Mouse (Mus musculus) retina, postnatal 1 day (tissue): Measurements from ENCODE around the gene Il11.
"Not testable (repeated sequence)": the region's sequence is repeated elsewhere in the genome, so short reads cannot be mapped to it uniquely, and the experiment has no call there.

ENCODE experiments used
- DNase-seq: peaks from one replicate; pipeline ENCODE4 v3.0.0-alpha.2; 2012

Il11 gene

GRCm38 (mm10) chr7:4782759-4783158 lies at the start of gene Il11, which contains the start of gene Tmem190:
Gene Il11, minus strand, starts transcription at chr7:4782859.
Gene Tmem190, plus strand, starts transcription at chr7:4782937.
- DNase-seq = no peak

DNA sequence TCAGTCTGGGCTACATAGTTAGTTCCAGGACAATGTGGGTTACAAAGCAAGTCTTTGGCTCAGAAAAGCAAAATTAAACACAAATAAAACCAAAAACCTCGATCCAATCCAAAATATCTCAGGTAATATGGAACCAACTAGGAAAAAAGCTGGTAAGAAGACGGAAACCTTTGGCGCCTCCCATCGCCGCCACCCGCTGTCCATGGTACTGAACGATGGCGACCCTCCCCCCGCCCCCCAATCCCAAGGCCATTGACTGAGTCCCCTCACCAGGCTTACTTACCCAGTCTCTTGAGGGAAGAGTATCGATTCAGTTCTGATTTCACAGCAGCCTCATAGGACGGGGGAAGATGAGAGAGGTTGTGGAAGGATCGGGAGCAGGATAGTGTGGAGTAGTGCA lies 47.8 kb upstream of the Il11 start:
- peak; percentile 8 for DNase-seq

- no peak for DNase-seq
Measured at GRCm38 (mm10) chr7:4825365-4825764, 42.7 kb upstream of the Il11 start.

GRCm38 (mm10) chr7:4822162-4822907 lies 39.7 kb upstream of the Il11 start:
- DNase-seq = no peak

GRCm38 (mm10) chr7:4821690-4822089 lies 39.0 kb upstream of the Il11 start:
- DNase-seq = no peak

GRCm38 (mm10) chr7:4820925-4821324 lies 38.3 kb upstream of the Il11 start:
- not testable (repeated sequence) for DNase-seq

GRCm38 (mm10) chr7:4816559-4816958 lies 33.9 kb upstream of the Il11 start:
- no peak for DNase-seq

GRCm38 (mm10) chr7:4813105-4813791 lies 30.6 kb upstream of the Il11 start:
- DNase-seq = peak; percentile 32

DNA sequence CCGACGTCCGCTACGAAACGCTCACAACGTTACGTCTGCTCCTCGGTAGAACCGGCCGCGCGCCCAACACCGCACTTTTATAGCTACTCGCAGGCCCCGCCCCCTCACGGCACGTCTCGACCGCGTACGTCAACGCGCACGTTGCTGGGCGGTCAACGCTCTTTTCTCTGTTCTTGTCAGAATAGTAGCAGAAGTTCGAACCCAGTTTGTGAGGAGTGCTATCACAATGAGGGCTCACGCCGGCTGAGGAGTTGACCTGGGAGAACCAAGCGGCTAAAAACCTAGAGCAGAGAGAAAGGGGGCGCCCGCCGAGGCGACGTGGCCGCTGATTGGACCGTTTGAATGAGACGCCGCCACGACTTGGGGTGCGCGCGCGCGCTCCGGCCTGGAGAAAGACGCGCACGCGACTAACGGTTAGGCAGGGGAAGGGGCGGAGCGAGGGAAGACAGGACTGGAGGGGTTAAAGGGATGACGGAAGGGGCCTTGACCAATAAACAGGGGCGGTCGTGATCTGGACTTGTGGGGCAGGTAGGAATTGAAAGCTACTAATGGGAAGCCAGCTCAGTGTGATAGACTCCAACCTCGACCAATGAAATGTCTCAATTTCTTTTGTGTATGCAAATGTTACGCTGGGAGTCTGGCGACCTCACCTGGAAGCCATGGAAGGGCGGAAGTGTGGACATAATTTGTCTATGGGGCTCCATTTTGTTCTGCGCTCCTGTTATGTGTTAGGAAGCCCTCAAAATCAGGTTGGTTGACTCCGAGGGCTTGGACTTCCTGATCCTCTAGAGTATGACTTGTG lies 29.8 kb upstream of the Il11 start, which contains the start of gene Ube2s:
TSS of gene Ube2s (minus strand) at position 288 of the 802 bp plus-strand sequence.
- peak; percentile 100 for DNase-seq

- DNase-seq = peak; percentile 67
Measured at GRCm38 (mm10) chr7:4811842-4812302, 29.2 kb upstream of the Il11 start.

DNA sequence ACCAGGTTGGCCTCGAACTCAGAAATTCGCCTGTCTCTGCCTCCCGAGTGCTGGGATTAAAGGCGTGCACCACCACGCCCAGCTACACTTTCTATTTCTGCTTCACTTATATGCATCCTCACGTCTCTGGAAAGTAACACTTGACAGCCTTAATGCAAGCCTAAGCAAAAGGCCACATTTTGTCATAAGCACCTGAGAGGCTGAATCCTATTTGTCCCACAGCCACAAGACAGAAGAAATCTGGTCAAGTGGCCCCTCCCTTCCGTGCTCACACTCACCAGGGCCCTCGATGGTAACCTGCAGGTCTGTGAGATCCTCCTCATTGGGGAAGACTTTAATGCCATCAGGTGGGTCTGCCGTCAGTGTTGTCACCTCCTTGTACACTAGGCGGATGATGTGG lies 28.5 kb upstream of the Il11 start:
- DNase-seq = not testable (repeated sequence)

DNA sequence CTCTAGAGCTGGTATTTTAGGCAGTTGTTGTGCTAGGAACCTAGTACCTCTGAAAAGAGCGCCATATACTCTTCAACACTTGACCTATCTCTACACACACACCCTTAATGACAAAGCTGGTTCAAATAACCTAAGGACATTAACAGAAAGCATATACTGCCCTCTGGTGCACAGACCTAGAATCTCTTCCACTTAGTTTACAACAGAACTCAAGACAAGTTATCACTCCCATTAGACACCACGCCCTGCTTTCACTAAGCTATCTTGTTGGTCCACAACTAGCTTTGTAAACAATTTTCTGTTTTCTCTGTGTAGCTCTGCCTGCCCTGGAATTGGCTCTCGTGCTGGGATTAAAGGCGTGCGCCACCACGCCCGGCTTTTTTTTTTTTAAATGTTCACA lies 24.1 kb upstream of the Il11 start:
- DNase-seq = peak; percentile 71

DNA sequence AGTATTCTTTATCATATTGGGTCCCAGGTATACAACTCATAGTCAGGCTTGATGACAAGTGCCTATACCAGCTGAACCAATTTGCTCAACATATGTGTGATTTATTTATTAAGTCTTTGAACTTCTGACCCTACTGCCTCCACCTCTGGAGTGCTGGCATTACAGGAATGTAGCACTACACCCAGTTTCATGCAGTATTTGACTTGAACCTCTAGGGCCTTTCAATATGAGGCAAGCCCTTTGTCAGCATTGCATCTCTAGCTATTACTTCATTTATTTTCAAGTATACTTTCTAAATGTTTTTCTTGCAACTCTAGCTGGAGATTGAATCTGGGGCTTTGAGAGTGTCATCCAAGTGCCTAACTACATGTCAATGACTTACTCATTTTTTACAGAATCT lies 19.6 kb upstream of the Il11 start:
- DNase-seq = no peak

DNA sequence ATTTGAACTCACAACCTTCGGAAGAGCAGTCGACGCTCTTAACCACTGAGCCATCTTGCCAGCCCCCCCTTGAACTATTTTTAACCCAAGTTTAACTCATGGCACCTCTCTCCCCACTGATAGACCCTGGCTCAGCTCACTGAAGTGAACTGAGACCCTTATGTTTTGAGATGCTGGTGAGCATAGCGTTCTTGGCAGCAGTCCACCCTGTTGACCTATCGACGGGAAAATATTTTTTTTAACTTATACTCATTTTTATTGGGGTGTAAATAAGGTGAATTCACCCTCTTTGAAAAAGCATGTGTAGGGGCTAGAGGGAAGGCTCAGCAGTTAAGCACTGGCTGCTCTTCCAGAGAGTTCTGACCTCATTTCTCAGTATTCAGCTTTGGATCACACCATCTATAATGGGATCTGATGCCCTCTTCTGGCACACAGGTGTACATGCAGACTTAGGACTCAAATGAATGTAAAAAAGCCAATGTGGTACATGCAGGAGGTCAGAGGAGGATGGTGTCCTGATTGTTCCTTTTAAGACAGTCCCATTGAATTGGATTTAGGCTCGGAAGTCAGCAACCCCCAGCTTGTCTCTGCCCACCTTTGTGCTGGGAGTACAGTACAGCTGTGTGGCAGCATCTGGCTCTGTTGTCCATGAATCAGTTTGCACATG lies 13.2 kb upstream of the Il11 start:
- DNase-seq = peak; percentile 76

DNA sequence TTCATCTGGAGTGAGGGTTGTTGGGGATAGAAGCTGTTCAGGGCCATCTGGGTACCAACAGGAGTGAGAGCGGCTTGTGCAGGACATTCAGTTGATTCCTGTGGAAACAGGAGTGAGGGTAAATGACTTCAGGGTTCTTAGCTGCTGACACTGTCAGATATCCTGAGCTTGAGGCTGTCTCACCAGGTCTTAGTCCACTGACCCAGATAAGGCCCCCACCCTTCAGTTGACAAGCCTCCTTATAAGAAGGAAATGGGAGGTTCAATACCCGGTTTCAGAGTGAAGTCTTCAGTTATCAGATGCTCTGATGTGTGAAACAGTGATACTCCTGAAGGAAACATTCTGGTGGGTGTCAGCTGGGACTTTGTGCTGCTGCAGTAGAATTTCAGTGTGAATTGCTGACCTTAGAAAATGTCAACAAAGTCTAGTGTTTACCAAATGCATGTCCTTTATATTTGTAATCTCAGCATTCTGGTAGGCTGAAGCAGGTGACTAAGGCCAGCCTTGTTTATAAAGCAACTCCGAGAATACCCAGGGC lies 12.0 kb upstream of the Il11 start:
- DNase-seq = no peak

DNA sequence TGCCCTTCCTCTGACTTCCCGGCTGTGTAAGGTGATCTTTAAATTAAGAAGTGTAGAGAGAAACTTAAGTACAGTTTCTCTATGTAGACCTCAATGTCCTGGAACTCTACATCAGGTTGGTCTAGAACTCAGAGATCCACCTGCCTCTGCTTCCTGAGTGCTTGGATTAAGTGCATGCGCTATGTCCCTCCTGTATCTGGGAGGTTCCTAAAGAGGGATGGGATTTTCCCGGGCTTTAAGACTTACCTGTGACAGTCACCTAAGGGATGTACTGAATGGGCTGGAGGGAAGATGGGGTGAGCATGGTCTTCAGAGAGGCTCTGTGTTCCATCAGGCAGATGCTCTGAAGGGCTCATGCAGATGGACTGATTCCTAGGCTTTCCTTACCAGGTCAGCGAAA lies 11.0 kb upstream of the Il11 start:
- DNase-seq = no peak

GRCm38 (mm10) chr7:4793248-4793647 lies 10.6 kb upstream of the Il11 start:
- not testable (repeated sequence) for DNase-seq

- peak; percentile 98 for DNase-seq
Measured at GRCm38 (mm10) chr7:4792278-4793212, 9.9 kb upstream of the Il11 start, which contains the start of gene Rpl28. Gene Rpl28, plus strand, starts transcription at chr7:4792874.

- no peak for DNase-seq
Measured at GRCm38 (mm10) chr7:4789436-4789935, 6.8 kb upstream of the Il11 start, which contains the start of gene Tmem238. Gene Tmem238, minus strand, starts transcription at chr7:4789656.

- DNase-seq = peak; percentile 75
Measured at GRCm38 (mm10) chr7:4788499-4789435, 6.1 kb upstream of the Il11 start.
